In the genomic region with DNA sequence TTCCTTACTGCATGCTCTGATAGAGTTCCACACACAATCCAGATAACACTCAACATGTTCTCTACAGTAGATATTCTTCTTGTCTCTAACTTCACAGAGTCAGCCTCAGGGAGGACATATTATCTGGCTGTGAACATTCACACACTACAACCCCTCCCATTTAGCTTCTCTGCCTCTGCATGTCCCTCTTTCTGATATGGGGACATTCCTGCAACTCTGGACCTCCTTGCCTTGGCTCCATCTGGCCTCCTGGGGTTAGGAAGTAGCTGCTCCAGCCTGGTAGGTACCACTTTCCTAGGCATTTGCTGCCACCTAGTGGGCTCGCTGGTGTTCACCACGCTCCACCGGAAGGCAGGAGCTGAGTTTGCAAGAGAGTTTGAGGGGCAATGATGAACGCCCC, we compare ENCODE assay signal across 9 mouse cellular contexts. TPM values are rescaled to one million over a fixed set of nuclear protein-coding genes. Genes with fewer than 3 reads are reported as not detected.
DNase-seq lines count a peak whose midpoint lies in the region; ATAC-seq and TF ChIP-seq lines count a peak whose summit lies in the region.
"Had no signal": no experiment of that assay in that cellular context is flagged by ENCODE, and none has a peak within 500 bp of the region (broad histone marks: within the 10 kb centered on the region; RNA-seq: fewer than 3 reads in every experiment).

No protein-coding gene starts in this region.

- peak; percentile 85 for DNase-seq in MN1 (ENCODE audit: low spot score)
- peak; percentile 85 for DNase-seq in cerebellum, adult 18-20 months
- DNase-seq in forebrain, postnatal 0 days = peak; percentile 91
- DNase-seq in layer of hippocampus, adult 9-10 months (ENCODE audit: low spot score) = peak; percentile 78
- DNase-seq in lung, postnatal 14 days = peak; percentile 88
- DNase-seq in retina, postnatal 1 day = peak; percentile 89
- DNase-seq in urinary bladder, postnatal 14 days (ENCODE audit: low spot score) = peak; percentile 83

- no peak overlapping the region for H3K9ac ChIP-seq in forebrain, postnatal 0 days

- H3K27me3 ChIP-seq in forebrain, postnatal 0 days (ENCODE audit: insufficient read depth, low read length) = no peaks in the 10 kb centered on the region

- H3K27ac ChIP-seq in forebrain, postnatal 0 days (ENCODE audit: low read depth, low read length) = no peak overlapping the region

- no peaks in the 10 kb centered on the region for H3K9me3 ChIP-seq in forebrain, postnatal 0 days (ENCODE audit: low read length)

- WGBS in forebrain, postnatal 0 days = 2% methylated on average over 4 of the region's 4 CpGs

- peaks cover 18% of the 10 kb centered on the region for H3K4me1 ChIP-seq in forebrain, postnatal 0 days (ENCODE audit: insufficient read depth)

- TF ChIP-seq CTCF in forebrain, postnatal 0 days (IDR thresholded peaks at IDR 0.05; ENCODE audit: low read depth) = peak; percentile 96

- H3K4me3 ChIP-seq in forebrain, postnatal 0 days (ENCODE audit: low read depth, low read length) = no peak overlapping the region
- H3K4me3 ChIP-seq: megakaryocyte, embryonic 14.5 days had no signal

- peaks cover 5% of the 10 kb centered on the region; the same call in 1 of the 2 replicates for H3K36me3 ChIP-seq in forebrain, postnatal 0 days (ENCODE audit: insufficient read depth)

- ATAC-seq in forebrain, postnatal 0 days = peak; percentile 66
- peak; percentile 78 to 89 for ATAC-seq in hematopoietic stem cell, adult 5-6 weeks (replicated peaks in 1 of 2; ENCODE audit: insufficient read depth in 1 of 2, low FRiP score in 2 of 2, low TSS enrichment in 1 of 2, low read depth in 1 of 2, poor library complexity in 2 of 2, severe bottlenecking in 2 of 2)

- no peak overlapping the region for H3K4me2 ChIP-seq in forebrain, postnatal 0 days (ENCODE audit: low read depth)

RNA-seq across cellular contexts. Expression of gene Ywhah, which starts 14.5 kb away (rescaled TPM):
- 475 and 549 TPM in 2 replicates for total RNA-seq in forebrain, postnatal 0 days (2014; rRNA removed)
- 744 and 971 TPM in 2 replicates for polyA plus RNA-seq in forebrain, postnatal 0 days (2015; fragmentation: Nextera tagmentation; extraction: Ambion mirVana)
- total RNA-seq in hematopoietic stem cell, adult 5-6 weeks (2017) = 127 and 167 TPM in 2 replicates
